Mouse (Mus musculus) embryonic facial prominence, embryonic 15.5 days (tissue): Measurements from ENCODE around the gene Ankrd11. TPM values are rescaled to one million over a fixed set of nuclear protein-coding genes. Genes with fewer than 3 reads are reported as not detected.

Experiments used
- ATAC-seq: fragments of 200-750 bp; cut with Nextera tagmentation; 2 replicates; pipeline ENCODE4 v1.8.0; 2017; ENCODE audit warnings: low read depth, moderate TSS enrichment; ENCODE audit not compliant: insufficient number of reproducible peaks, low FRiP score, low TSS enrichment
- H3K27ac ChIP-seq: fragments of 300-500 bp; sonication (generic); replicated peaks from 2 replicates; pipeline ENCODE4 v1.5.1; 2015; ENCODE audit warnings: mild to moderate bottlenecking, inconsistent platforms
- H3K27me3 ChIP-seq: fragments of 300-500 bp; sonication (generic); 2 replicates; pipeline ENCODE4 v1.6.1; 2015; ENCODE audit warnings: inconsistent platforms
- H3K36me3 ChIP-seq: fragments of 300-500 bp; sonication (generic); 2 replicates; pipeline ENCODE4 v1.6.1; 2015; ENCODE audit warnings: mild to moderate bottlenecking, inconsistent platforms
- H3K4me1 ChIP-seq: fragments of 300-500 bp; sonication (generic); 2 replicates; pipeline ENCODE4 v1.6.1; 2015; ENCODE audit warnings: inconsistent platforms
- H3K4me2 ChIP-seq: fragments of 300-500 bp; sonication (generic); replicated peaks from 2 replicates; pipeline ENCODE4 v1.6.1; 2015; ENCODE audit warnings: mild to moderate bottlenecking, inconsistent platforms
- H3K4me3 ChIP-seq: fragments of 300-500 bp; sonication (generic); replicated peaks from 2 replicates; pipeline ENCODE4 v1.5.1; 2015; ENCODE audit warnings: mild to moderate bottlenecking, inconsistent platforms
- H3K9ac ChIP-seq: fragments of 300-500 bp; sonication (generic); 2 replicates; pipeline ENCODE4 v1.6.1; 2015; ENCODE audit warnings: inconsistent platforms
- H3K9me3 ChIP-seq: fragments of 300-500 bp; sonication (generic); replicated peaks from 2 replicates; pipeline ENCODE4 v1.6.1; 2016; ENCODE audit warnings: inconsistent platforms
- WGBS: fragments of 180-500 bp; shearing (Covaris S2); methylation state at CpG from one replicate; pipeline ENCODE4 v1.1.7; 2015; 5-methylcytosine and 5-hydroxymethylcytosine counted together
- polyA plus RNA-seq: library from polyadenylated mRNA; unstranded; fragments of >200 nt; fragmentation: Nextera tagmentation; extraction: Ambion mirVana; gene quantifications from 2 replicates; pipeline ENCODE4 v1.2.1, GENCODE M21; 2015

Gene Ankrd11
- polyA plus RNA-seq, 1 experiment from 2014 or later, result 56.3 TPM

DNA sequence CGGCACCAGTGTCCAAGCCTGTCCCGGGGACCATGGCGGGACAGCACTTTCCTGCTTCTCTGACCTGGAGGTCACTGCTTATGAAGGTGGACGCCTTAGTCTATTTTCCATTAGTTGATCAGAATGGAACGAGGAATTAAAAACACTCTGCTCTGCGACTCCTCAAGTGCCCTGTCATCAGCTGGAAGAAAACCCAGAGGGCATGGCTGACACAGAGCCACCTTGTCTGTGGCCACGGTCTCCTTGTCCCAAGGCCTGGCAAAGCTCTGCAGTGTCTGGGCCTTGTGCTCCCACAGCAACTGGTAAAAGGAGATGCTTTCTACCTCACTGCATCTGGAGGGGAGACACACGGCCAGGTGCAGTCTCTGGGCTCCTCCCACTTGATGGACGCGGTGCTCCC, 158.4 kb downstream of the Ankrd11 start:
- 76% methylated on average over 10 of the region's 10 CpGs for WGBS
- H3K27me3 ChIP-seq, result no peaks in the 10 kb centered on the region
- no peak overlapping the region for H3K4me3 ChIP-seq
- H3K9ac ChIP-seq, result no peak overlapping the region
- ATAC-seq, result no peak
- no peak overlapping the region for H3K27ac ChIP-seq
- no peaks in the 10 kb centered on the region for H3K9me3 ChIP-seq
- H3K36me3 ChIP-seq, result peaks cover 73% of the 10 kb centered on the region
- no peaks in the 10 kb centered on the region for H3K4me1 ChIP-seq
- H3K4me2 ChIP-seq, result no peak overlapping the region

DNA sequence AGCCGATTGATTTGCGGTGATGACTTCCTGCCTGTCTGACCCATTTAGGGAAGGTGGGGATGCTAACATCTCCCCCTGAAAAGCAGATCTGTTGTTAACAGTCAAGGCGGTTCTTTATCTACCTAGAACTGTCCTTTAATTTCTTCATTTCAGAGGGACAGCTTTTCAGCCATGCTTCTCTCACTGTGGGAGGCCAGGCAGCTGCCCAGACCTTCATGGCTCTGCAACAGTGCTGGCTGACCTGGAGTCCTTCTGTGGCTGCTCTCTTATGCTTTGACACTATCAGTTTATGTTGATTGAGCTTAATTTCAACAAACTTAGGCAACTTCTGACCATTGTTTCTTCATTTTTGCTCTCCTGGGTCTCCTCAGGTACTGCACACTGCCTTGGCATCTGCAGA, 161.8 kb downstream of the Ankrd11 start:
- 41% methylated on average over 3 of the region's 3 CpGs for WGBS
- no peak for ATAC-seq
- no peak overlapping the region for H3K9ac ChIP-seq
- H3K4me3 ChIP-seq, result no peak overlapping the region
- H3K27me3 ChIP-seq, result no peaks in the 10 kb centered on the region
- peaks cover 2% of the 10 kb centered on the region; the same call in 1 of the 2 replicates for H3K4me1 ChIP-seq
- H3K27ac ChIP-seq, result no peak overlapping the region
- H3K9me3 ChIP-seq, result no peaks in the 10 kb centered on the region
- H3K4me2 ChIP-seq, result no peak overlapping the region
- peaks cover 39% of the 10 kb centered on the region for H3K36me3 ChIP-seq

DNA sequence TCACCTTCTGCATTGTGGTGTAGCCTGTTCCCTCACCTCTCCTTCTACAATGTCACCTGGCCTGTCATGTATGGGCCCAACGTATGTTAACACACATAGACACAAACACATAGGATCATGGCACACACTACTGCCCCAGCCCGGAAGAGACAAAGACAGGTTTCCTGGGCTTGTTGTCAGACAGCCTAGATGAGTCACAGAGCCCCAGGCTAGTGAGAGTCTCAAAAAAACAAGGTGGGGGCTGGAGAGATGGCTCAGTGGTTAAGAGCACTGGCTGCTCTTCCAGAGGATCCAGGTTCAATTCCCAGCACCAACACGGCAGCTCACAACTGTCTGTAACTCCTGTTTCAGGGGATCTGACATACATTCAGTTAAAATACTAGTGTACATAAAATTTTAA, 163.8 kb downstream of the Ankrd11 start:
- Histone ChIP-seq H3K27me3 (no peaks in the 10 kb centered on the region), H3K9me3 (no peaks in the 10 kb centered on the region), H3K4me3 (no peak overlapping the region), H3K27ac (no peak overlapping the region), H3K9ac (no peak overlapping the region), H3K4me2 (no peak overlapping the region), H3K4me1 (peaks cover 5% of the 10 kb centered on the region; the same call in 1 of the 2 replicates), H3K36me3 (peaks cover 20% of the 10 kb centered on the region)
- 78% methylated on average over 3 of the region's 3 CpGs for whole genome bisulfite sequencing
- ATAC-seq, result no peak

DNA sequence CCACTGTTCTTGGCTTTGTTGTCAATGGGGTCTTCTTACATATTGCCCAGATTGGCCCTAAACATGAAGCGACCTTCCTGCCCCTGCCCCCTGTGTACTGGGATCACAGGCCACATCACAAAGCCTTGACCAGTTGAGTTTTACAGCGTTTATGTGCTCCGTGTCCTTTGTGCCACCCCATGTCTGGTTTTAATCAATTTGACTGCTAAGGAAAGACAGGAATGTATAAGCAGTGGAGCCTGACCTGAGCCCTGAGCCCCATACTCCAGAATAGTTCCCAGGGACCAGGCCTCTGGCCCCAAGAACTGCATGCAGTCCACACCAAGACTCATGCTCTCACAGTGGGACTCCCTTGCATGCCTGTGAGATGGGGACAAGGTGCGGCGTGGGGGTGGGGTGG, 166.9 kb downstream of the Ankrd11 start:
- no peaks in the 10 kb centered on the region for H3K36me3 ChIP-seq
- H3K9ac ChIP-seq, result no peak overlapping the region
- 53% methylated on average over 5 of the region's 5 CpGs for WGBS
- no peaks in the 10 kb centered on the region for H3K27me3 ChIP-seq
- no peak for ATAC-seq
- H3K4me3 ChIP-seq, result no peak overlapping the region
- no peak overlapping the region for H3K4me2 ChIP-seq
- H3K9me3 ChIP-seq, result no peaks in the 10 kb centered on the region
- no peak overlapping the region for H3K27ac ChIP-seq
- peaks cover 10% of the 10 kb centered on the region for H3K4me1 ChIP-seq

DNA sequence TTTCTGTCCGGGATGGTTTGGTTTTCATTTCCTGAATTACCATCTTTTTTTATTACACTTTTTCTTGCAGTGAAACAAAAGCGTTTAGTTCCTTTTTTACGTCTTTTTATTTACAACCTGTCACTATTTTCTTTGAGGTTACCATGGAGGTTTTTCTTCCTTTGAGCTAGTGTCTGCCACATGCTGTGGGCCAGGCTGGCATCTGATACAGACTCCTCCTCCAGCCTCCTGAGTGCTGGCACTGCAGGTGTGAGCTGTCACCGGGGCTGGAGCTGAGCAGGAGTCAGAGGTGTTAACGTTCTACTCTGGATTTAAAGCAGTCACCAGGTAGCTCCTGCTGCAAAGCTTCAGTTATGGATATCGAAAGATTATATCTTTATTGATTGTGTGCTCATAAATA, 168.9 kb downstream of the Ankrd11 start:
- no peak overlapping the region for H3K9ac ChIP-seq
- no peaks in the 10 kb centered on the region for H3K27me3 ChIP-seq
- no peak overlapping the region for H3K4me3 ChIP-seq
- H3K36me3 ChIP-seq, result no peaks in the 10 kb centered on the region
- no peak overlapping the region for H3K27ac ChIP-seq
- no peak for ATAC-seq
- H3K4me2 ChIP-seq, result no peak overlapping the region
- 56% methylated on average over 6 of the region's 6 CpGs for WGBS
- no peaks in the 10 kb centered on the region for H3K9me3 ChIP-seq
- H3K4me1 ChIP-seq, result peaks cover 12% of the 10 kb centered on the region

DNA sequence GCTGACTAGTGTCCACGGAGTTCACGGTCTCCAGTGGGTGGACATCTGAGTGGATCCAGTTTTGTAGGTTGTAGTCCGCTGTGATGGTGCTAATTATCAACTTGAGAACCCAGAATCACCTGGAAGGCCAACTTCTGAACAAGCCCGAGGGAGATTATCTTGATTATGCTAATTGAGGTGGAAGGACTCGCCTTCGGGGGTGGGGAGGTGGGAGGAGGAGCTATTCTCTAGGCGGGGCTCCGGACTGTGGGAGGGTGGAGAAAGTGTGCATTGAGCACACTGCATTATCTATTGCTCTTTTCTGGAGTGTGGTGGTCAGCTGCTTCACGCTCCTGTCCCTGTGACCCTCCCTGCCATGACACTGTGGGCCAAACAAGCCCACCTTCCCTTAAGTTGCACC, 170.4 kb downstream of the Ankrd11 start:
- peaks cover 12% of the 10 kb centered on the region for H3K4me1 ChIP-seq
- no peak for ATAC-seq

DNA sequence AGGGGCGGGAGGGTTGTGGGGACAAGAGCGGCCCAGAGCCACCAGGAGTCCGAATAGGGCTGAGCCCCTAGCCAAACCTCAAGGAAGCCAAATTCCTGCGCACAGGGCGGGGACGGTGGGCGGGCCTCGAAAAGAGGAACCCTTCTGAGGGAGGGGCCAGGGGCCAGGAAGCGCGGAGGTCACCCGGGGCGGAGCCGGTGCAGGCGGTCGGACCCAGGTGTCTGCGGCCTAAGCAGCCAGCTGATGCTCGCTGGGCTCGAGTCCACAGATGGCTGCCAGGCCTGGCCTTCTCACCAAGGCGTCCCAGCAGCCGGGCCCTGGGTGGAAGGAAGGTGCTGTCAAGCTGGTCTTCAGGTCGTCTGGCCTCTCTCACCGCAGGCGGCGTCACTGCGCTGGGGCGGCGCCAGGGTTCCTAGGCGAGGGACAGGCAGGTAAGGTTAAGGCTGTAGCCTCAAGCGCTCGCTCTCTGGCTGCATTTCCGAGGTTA, 171.7 kb downstream of the Ankrd11 start:
- Histone ChIP-seq H3K4me3 (peak overlapping the region; percentile 27), H3K27ac (no peak overlapping the region), H3K4me1 (peaks cover 12% of the 10 kb centered on the region), H3K27me3 (no peaks in the 10 kb centered on the region), H3K36me3 (no peaks in the 10 kb centered on the region), H3K9me3 (peaks cover 8% of the 10 kb centered on the region; the same call in 1 of the 2 replicates), H3K9ac (no peak overlapping the region), H3K4me2 (peak overlapping the region; percentile 47)
- WGBS, result 17% methylated on average over 31 of the region's 31 CpGs
- no peak for ATAC-seq

More for the DNA sequence above, 170.4 kb downstream of the Ankrd11 start:
- Histone ChIP-seq H3K36me3 (no peaks in the 10 kb centered on the region), H3K4me3 (no peak overlapping the region), H3K9me3 (no peaks in the 10 kb centered on the region), H3K27ac (no peak overlapping the region), H3K27me3 (no peaks in the 10 kb centered on the region), H3K9ac (no peak overlapping the region), H3K4me2 (no peak overlapping the region)
- WGBS, result 59% methylated on average over 9 of the region's 9 CpGs

DNA sequence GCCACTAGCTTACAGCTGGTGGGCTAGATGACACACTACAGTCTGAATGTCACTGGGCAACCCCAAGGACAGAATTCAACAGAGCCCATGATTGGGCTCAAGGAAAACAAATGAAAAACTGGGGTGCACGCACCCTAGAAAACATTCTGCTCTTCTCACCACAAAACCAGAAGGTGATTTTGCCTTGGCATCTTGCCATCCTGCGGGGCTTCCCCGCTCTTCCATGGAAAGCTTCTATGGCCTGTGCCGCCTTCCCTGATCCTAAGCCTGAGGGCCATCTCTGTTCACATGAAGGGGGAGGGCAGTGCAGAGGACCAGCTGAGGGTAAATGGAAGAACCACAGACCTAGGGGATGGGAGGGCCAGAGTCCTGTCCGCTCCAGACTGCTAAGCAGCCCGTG, 174.1 kb downstream of the Ankrd11 start:
- H3K9me3 ChIP-seq, result peaks cover 13% of the 10 kb centered on the region; the same call in 1 of the 2 replicates
- 83% methylated on average over 6 of the region's 6 CpGs for WGBS
- H3K9ac ChIP-seq, result no peak overlapping the region
- H3K4me3 ChIP-seq, result no peak overlapping the region
- no peak overlapping the region for H3K27ac ChIP-seq
- H3K36me3 ChIP-seq, result no peaks in the 10 kb centered on the region
- peaks cover 15% of the 10 kb centered on the region for H3K4me1 ChIP-seq
- no peak overlapping the region for H3K4me2 ChIP-seq
- ATAC-seq, result no peak
- no peaks in the 10 kb centered on the region for H3K27me3 ChIP-seq

DNA sequence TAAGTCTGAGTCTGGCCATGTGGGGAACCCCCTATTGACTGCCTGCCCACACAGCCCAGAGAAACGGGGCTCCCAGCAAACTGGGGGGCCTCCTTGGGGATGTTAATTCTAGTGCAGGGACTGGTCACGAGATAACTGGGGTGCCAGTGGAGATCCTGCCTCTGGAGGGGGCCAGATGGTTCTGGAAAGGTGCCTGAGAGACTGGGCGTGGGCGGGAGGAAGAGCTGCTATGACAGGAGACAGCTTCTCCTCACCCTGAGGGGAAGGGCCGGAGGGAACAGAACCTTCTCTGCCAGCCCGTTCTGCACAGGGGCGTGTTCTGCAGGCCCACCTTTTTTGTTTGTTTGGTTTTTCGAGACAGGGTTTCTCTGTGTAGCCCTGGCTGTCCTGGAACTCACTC, 175.8 kb downstream of the Ankrd11 start:
- WGBS, result 80% methylated on average over 8 of the region's 8 CpGs
- Histone ChIP-seq H3K4me2 (no peak overlapping the region), H3K27me3 (no peaks in the 10 kb centered on the region), H3K27ac (no peak overlapping the region), H3K9ac (no peak overlapping the region), H3K9me3 (peaks cover 13% of the 10 kb centered on the region; the same call in 1 of the 2 replicates), H3K4me3 (no peak overlapping the region), H3K36me3 (no peaks in the 10 kb centered on the region), H3K4me1 (peaks cover 15% of the 10 kb centered on the region)
- ATAC-seq, result no peak

DNA sequence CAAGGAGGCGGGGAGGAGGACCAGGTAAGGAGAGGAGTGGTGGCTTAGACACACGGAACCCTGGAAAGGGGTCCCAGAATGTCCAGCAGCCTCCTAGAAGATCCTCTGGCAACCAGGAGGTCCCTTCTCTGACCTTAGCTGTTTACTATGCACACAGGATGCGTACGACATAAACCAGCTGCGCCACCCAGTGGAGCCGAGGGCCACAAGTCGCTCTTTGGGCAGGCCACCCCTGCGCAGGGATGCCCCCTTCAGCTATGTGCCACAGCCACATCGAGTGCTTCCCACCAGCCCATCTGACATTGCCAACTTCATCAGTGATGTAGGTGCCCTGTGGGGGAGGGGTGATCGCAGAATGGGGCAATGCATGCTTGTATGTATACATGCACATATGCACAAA, 176.6 kb downstream of the Ankrd11 start:
- H3K9me3 ChIP-seq, result peaks cover 13% of the 10 kb centered on the region; the same call in 1 of the 2 replicates
- H3K27ac ChIP-seq, result no peak overlapping the region
- H3K4me1 ChIP-seq, result peaks cover 12% of the 10 kb centered on the region
- H3K9ac ChIP-seq, result no peak overlapping the region
- 57% methylated on average over 10 of the region's 10 CpGs for WGBS
- ATAC-seq, result no peak
- H3K4me2 ChIP-seq, result peak overlapping the region; percentile 44
- no peaks in the 10 kb centered on the region for H3K36me3 ChIP-seq
- H3K27me3 ChIP-seq, result no peaks in the 10 kb centered on the region
- peak overlapping the region; percentile 17; the same call in 1 of the 2 replicates for H3K4me3 ChIP-seq

DNA sequence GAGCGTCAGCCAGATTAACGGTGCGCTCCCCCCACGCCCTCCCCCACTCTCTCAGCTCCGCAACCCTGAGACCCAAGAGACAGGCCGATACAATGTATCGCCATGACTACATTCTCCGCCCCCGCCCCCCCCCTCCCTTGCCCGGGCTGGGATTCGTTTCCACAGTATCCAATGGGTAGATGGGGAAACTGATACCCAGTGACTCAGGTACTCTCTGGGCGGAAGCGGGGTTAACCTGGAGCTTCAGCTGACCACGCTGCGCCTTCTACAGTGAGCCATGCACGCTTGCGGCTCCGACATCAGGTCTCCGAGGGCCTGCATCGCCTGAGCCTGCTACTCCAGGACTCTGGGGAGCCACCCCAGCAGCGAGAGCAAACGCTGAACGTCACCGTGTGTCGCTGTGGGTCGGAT, 177.4 kb downstream of the Ankrd11 start:
- Histone ChIP-seq H3K27ac (no peak overlapping the region), H3K9ac (no peak overlapping the region), H3K4me2 (peak overlapping the region; percentile 44), H3K27me3 (no peaks in the 10 kb centered on the region), H3K4me1 (0 out of 2 replicates have a peak, but pooled peaks cover 8% of the 10 kb centered on the region), H3K4me3 (peak overlapping the region; percentile 17; the same call in 1 of the 2 replicates), H3K9me3 (peaks cover 13% of the 10 kb centered on the region; the same call in 1 of the 2 replicates), H3K36me3 (no peaks in the 10 kb centered on the region)
- WGBS, result 54% methylated on average over 26 of the region's 26 CpGs
- no peak for ATAC-seq

DNA sequence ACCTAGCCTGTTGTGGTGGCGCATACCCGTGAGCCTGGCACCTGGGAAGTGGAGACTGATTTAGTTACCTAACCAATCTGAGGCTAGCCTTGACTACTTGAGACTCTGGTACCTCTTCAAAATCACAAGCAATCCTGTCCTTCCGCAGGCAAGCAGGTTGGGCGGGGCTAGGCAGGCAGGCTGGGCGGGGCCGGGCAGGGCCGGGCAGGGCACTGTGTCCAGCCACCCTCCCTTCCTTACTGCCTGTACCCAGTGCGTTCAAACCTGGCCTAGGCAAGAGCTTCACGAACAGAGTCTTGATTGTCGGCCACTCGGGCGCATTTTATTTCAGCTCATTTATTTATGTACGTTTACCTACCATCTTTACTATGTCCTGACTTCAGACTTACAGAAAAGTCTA, 182.2 kb downstream of the Ankrd11 start:
- 59% methylated on average over 13 of the region's 13 CpGs for WGBS
- no peaks in the 10 kb centered on the region for H3K9me3 ChIP-seq
- no peak overlapping the region for H3K4me2 ChIP-seq
- no peak for ATAC-seq
- H3K9ac ChIP-seq, result no peak overlapping the region
- no peaks in the 10 kb centered on the region for H3K36me3 ChIP-seq
- H3K27ac ChIP-seq, result no peak overlapping the region
- no peaks in the 10 kb centered on the region for H3K27me3 ChIP-seq
- H3K4me1 ChIP-seq, result 0 out of 2 replicates have a peak, but pooled peaks cover 1% of the 10 kb centered on the region
- no peak overlapping the region for H3K4me3 ChIP-seq
